8 mouse cellular contexts compared by ENCODE assay signal in genomic region chr6:49319595-49320315, GRCm38 (mm10). TPM values are rescaled to one million over a fixed set of nuclear protein-coding genes. Genes with fewer than 3 reads are reported as not detected.
DNase-seq lines count a peak whose midpoint lies in the region; ATAC-seq and TF ChIP-seq lines count a peak whose summit lies in the region.

No protein-coding gene starts in this region.

- no peaks in the 10 kb centered on the region for H3K4me1 ChIP-seq in heart, adult 2 months (ENCODE audit: control insufficient read depth, insufficient read depth, low read length)
- peaks cover 6% of the 10 kb centered on the region; the same call in 1 of the 2 replicates for H3K4me1 ChIP-seq in thymus, adult 2 months (replicated peaks; ENCODE audit: control insufficient read depth, insufficient read depth, low read length)
- 0 out of 2 replicates have a peak, but pooled peaks cover 4% of the 10 kb centered on the region for H3K4me1 ChIP-seq in intestine, embryonic 15.5 days (replicated peaks)
- H3K4me1 ChIP-seq in midbrain, embryonic 14.5 days (ENCODE audit: control insufficient read depth, insufficient read depth, low read length), result peaks cover 4% of the 10 kb centered on the region; the same call in 1 of the 2 replicates

- DNase-seq in heart, adult 2 months, result no peak
- no peak for DNase-seq in heart, postnatal 10 days
- no peak for DNase-seq in thymus, adult 2 months
- no peak for DNase-seq in thymus, postnatal 0 days (ENCODE audit: low spot score)
- peak; percentile 71 for DNase-seq in midbrain, embryonic 14.5 days
- no peak for DNase-seq in adrenal gland, postnatal 10 days

- H3K27ac ChIP-seq in heart, adult 2 months, result peak overlapping the region; percentile 80
- H3K27ac ChIP-seq in thymus, adult 2 months (ENCODE audit: control insufficient read depth, insufficient read depth, low read length), result no peak overlapping the region
- peak overlapping the region; percentile 83 for H3K27ac ChIP-seq in intestine, embryonic 15.5 days
- peak overlapping the region; percentile 88 for H3K27ac ChIP-seq in midbrain, embryonic 14.5 days (replicated peaks; ENCODE audit: low read depth, low read length)

- ATAC-seq in intestine, embryonic 15.5 days, result peak; percentile 24
- ATAC-seq in midbrain, embryonic 14.5 days (ENCODE audit: low FRiP score, low TSS enrichment), result peak; percentile 28; the same call in 1 of the 2 replicates
- ATAC-seq in inflammation-experienced regulatory T-cells, adult 6 months, result no peak

- H3K79me2 ChIP-seq in heart, adult 2 months (replicated peaks; ENCODE audit: control insufficient read depth, insufficient read depth, low read length), result no peaks in the 10 kb centered on the region

- no peaks in the 10 kb centered on the region for H3K36me3 ChIP-seq in heart, adult 2 months (ENCODE audit: control insufficient read depth, insufficient read depth, low read length)
- no peaks in the 10 kb centered on the region for H3K36me3 ChIP-seq in thymus, adult 2 months (ENCODE audit: control insufficient read depth, insufficient read depth, low read length)
- H3K36me3 ChIP-seq in intestine, embryonic 15.5 days, result no peaks in the 10 kb centered on the region
- H3K36me3 ChIP-seq in midbrain, embryonic 14.5 days (ENCODE audit: control insufficient read depth, insufficient read depth, low read length), result no peaks in the 10 kb centered on the region

- peak overlapping the region; percentile 80 for H3K9ac ChIP-seq in heart, adult 2 months (ENCODE audit: low read depth, low read length)
- peak overlapping the region; percentile 68 for H3K9ac ChIP-seq in intestine, embryonic 15.5 days
- peak overlapping the region; percentile 83 for H3K9ac ChIP-seq in midbrain, embryonic 14.5 days (replicated peaks; ENCODE audit: low read length)

- peak overlapping the region; percentile 83 for H3K4me3 ChIP-seq in heart, adult 2 months
- peak overlapping the region; percentile 66 for H3K4me3 ChIP-seq in thymus, adult 2 months (ENCODE audit: control insufficient read depth, insufficient read depth, low read length)
- peak overlapping the region; percentile 62 for H3K4me3 ChIP-seq in intestine, embryonic 15.5 days (replicated peaks)
- H3K4me3 ChIP-seq in midbrain, embryonic 14.5 days (replicated peaks; ENCODE audit: low read depth, low read length), result peak overlapping the region; percentile 66

- peak overlapping the region; percentile 71 for H3K4me2 ChIP-seq in intestine, embryonic 15.5 days (replicated peaks)
- H3K4me2 ChIP-seq in midbrain, embryonic 14.5 days (ENCODE audit: low read length), result peak overlapping the region; percentile 62

- H3K9me3 ChIP-seq in intestine, embryonic 15.5 days, result no peaks in the 10 kb centered on the region
- H3K9me3 ChIP-seq in midbrain, embryonic 14.5 days (ENCODE audit: control insufficient read depth, low read length), result no peaks in the 10 kb centered on the region

- no peak for TF ChIP-seq CTCF in heart, adult 2 months (IDR thresholded peaks at IDR 0.05)
- TF ChIP-seq CTCF in thymus, adult 2 months (IDR thresholded peaks at IDR 0.05; ENCODE audit: borderline replicate concordance, control insufficient read depth, extremely low read depth, insufficient read depth, low read length, poor library complexity), result no peak

- WGBS in heart, adult 2 months, result 12% methylated on average over 13 of the region's 13 CpGs
- WGBS in thymus, adult 2 months, result 22% methylated on average over 13 of the region's 13 CpGs
- WGBS in intestine, embryonic 15.5 days, result 8% methylated on average over 13 of the region's 13 CpGs
- WGBS in midbrain, embryonic 14.5 days, result 11% methylated on average over 13 of the region's 13 CpGs

- TF ChIP-seq POLR2A in heart, adult 2 months (IDR thresholded peaks at IDR 0.05; ENCODE audit: insufficient read depth, low read depth, low read length), result no peak
- TF ChIP-seq POLR2A in thymus, adult 2 months (IDR thresholded peaks at IDR 0.05; ENCODE audit: control insufficient read depth, extremely low read depth, insufficient read depth, low read length, poor library complexity), result no peak

- TF ChIP-seq EP300 in heart, adult 2 months (IDR thresholded peaks at IDR 0.05; ENCODE audit: insufficient read depth, low read depth, low read length), result no peak

- intact Hi-C loops in heart, adult 2 months (cut with DNase I), result loop anchor here (2.0 to 5.0 kb wide), 3 partner anchors 47 to 92 kb away; partner anchors contain the start of gene Fam221a
- intact Hi-C loops in heart, postnatal 10 days (cut with DNase I), result loop anchor here (2.0 to 5.0 kb wide), 3 partner anchors 48 to 101 kb away; partner anchors contain the start of gene Fam221a

- no peaks in the 10 kb centered on the region for H3K27me3 ChIP-seq in heart, adult 2 months (ENCODE audit: control insufficient read depth, insufficient read depth, low read length)
- H3K27me3 ChIP-seq in thymus, adult 2 months (ENCODE audit: control insufficient read depth, insufficient read depth, low read length), result no peaks in the 10 kb centered on the region
- no peaks in the 10 kb centered on the region for H3K27me3 ChIP-seq in intestine, embryonic 15.5 days (replicated peaks)
- H3K27me3 ChIP-seq in midbrain, embryonic 14.5 days (ENCODE audit: control insufficient read depth, insufficient read depth, low read length), result no peaks in the 10 kb centered on the region

RNA-seq across cellular contexts. Expression of gene Ccdc126, which starts 0.7 kb away (rescaled TPM):
- 1 to 10 TPM; 4.4 to 4.8 TPM for total RNA-seq in heart, adult 2 months (2021)
- 2.5 and 3.3 TPM in 2 replicates for polyA plus RNA-seq in heart, adult 2 months (2012; rRNA removed)
- total RNA-seq in heart, postnatal 10 days (2021), result 1 to 10 TPM; 4.4 to 5.4 TPM
- polyA plus RNA-seq in thymus, adult 2 months (2012; rRNA removed), result 2.9 and 3.1 TPM in 2 replicates
- 9.3 and 9.4 TPM in 2 replicates for polyA plus RNA-seq in thymus, postnatal 0 days (2015; fragmentation: Nextera tagmentation; extraction: Ambion mirVana)
- polyA plus RNA-seq in intestine, embryonic 15.5 days (2015; fragmentation: Nextera tagmentation; extraction: Ambion mirVana), result 10.0 and 11.9 TPM in 2 replicates
- polyA plus RNA-seq in midbrain, embryonic 14.5 days (2014; fragmentation: Nextera tagmentation; extraction: Ambion mirVana), result 10.1 and 11.0 TPM in 2 replicates
- total RNA-seq in adrenal gland, postnatal 10 days (2021), result 1 to 10 TPM; 7.2 to 8.9 TPM
- 10 to 100 TPM in 2 of 3 experiments, 1 to 10 TPM in 1; 5.9 to 17.6 (median 15.4) TPM for polyA plus RNA-seq in inflammation-experienced regulatory T-cells, adult 6 months (2017; shearing (Covaris generic))

RNA-seq across cellular contexts. Expression of gene Fam221a, which starts 47.8 kb away (rescaled TPM):
- total RNA-seq in heart, adult 2 months (2021), result under 1 TPM in 1 of 2 experiments, not detected in 1; 0.44 TPM
- polyA plus RNA-seq in heart, adult 2 months (2012; rRNA removed), result 0.47 and 1.8 TPM in 2 replicates
- total RNA-seq in heart, postnatal 10 days (2021), result 1 to 10 TPM; 1.7 to 2.0 TPM
- 8.4 and 10.5 TPM in 2 replicates for polyA plus RNA-seq in thymus, adult 2 months (2012; rRNA removed)
- 9.7 and 12.1 TPM in 2 replicates for polyA plus RNA-seq in thymus, postnatal 0 days (2015; fragmentation: Nextera tagmentation; extraction: Ambion mirVana)
- 4.7 and 6.6 TPM in 2 replicates for polyA plus RNA-seq in intestine, embryonic 15.5 days (2015; fragmentation: Nextera tagmentation; extraction: Ambion mirVana)
- polyA plus RNA-seq in midbrain, embryonic 14.5 days (2014; fragmentation: Nextera tagmentation; extraction: Ambion mirVana), result 2.6 and 3.4 TPM in 2 replicates
- 1 to 10 TPM; 2.3 to 3.8 TPM for total RNA-seq in adrenal gland, postnatal 10 days (2021)
- polyA plus RNA-seq in inflammation-experienced regulatory T-cells, adult 6 months (2017; shearing (Covaris generic)), result 1 to 10 TPM; 4.0 to 5.4 (median 4.2) TPM

RNA-seq across cellular contexts. Expression of gene Tra2a, which starts 55.9 kb away (rescaled TPM):
- 10 to 100 TPM; 23.1 to 26.4 TPM for total RNA-seq in heart, adult 2 months (2021)
- 21.0 and 38.4 TPM in 2 replicates for polyA plus RNA-seq in heart, adult 2 months (2012; rRNA removed)
- total RNA-seq in heart, postnatal 10 days (2021), result 10 to 100 TPM; 28.1 to 36.9 TPM
- polyA plus RNA-seq in thymus, adult 2 months (2012; rRNA removed), result 60.9 and 69.0 TPM in 2 replicates
- 90.5 and 99.0 TPM in 2 replicates for polyA plus RNA-seq in thymus, postnatal 0 days (2015; fragmentation: Nextera tagmentation; extraction: Ambion mirVana)
- polyA plus RNA-seq in intestine, embryonic 15.5 days (2015; fragmentation: Nextera tagmentation; extraction: Ambion mirVana), result 81.4 and 82.9 TPM in 2 replicates
- polyA plus RNA-seq in midbrain, embryonic 14.5 days (2014; fragmentation: Nextera tagmentation; extraction: Ambion mirVana), result 58.0 and 105 TPM in 2 replicates
- 10 to 100 TPM; 47.8 to 51.1 TPM for total RNA-seq in adrenal gland, postnatal 10 days (2021)
- polyA plus RNA-seq in inflammation-experienced regulatory T-cells, adult 6 months (2017; shearing (Covaris generic)), result 10 to 100 TPM; 30.2 to 49.2 (median 34.7) TPM
